Comparison of ENCODE assay signal across 8 mouse cellular contexts in the genomic region with DNA sequence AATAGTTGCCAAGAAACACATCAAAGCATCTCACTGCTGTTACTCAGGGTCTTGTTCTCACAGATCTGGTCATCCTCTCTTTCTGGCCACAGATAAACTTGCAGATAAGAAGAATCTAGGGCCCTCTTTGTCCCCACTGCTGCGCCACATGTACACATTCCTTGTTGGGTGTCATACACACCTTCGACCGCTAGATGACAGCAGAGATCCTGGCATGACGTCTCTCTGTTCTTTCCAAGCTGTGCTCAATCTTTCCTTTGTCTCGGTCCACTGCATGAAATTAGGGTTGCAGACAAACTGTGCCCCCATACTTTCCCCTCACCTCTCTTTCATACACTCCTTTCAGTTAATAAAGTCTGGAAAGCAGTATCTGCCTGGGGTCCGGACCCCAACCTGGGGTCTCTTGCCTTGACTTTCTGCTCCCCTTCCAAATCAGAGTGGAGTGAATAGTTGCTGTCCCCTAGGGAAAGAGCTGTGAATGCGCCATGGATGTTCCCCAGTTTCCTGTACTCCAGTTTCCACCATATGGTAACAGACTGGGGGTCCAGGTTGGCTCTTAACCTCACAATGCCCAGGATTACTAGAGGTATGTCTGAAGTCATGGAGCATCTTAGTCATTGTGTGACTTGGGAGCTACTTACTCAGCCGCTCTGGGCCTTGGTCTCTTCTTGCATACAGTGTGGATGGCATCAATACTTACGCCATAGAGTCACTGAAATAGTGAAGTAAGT.
A peak's percentile ranks its signal among the peaks of the same experiment; 100 is the strongest.
DNase-seq lines count a peak whose midpoint lies in the region; ATAC-seq lines count a peak whose summit lies in the region.

No protein-coding gene starts in this region.

- H3K27ac ChIP-seq in embryonic facial prominence, embryonic 11.5 days (replicated peaks; ENCODE audit: low read depth, low read length): no peak overlapping the region

- DNase-seq in CD8-positive naive resting alpha-beta T cell, adult 2 months (ENCODE audit: low read depth in 2 of 2, low spot score in 2 of 2): peak; percentile 1 to 46
- DNase-seq in adrenal gland, adult (ENCODE audit: inconsistent age in 2 of 2, low spot score in 1 of 2): peak; percentile 18 to 78
- peak; percentile 82 for DNase-seq in embryonic facial prominence, embryonic 11.5 days (ENCODE audit: low spot score)
- peak; percentile 57 to 59 for DNase-seq in heart, postnatal 36 days
- peak; percentile 8 to 46 for DNase-seq in layer of hippocampus, adult 8-10 months (ENCODE audit: low spot score in 2 of 2)
- DNase-seq in lung, postnatal 25 days (ENCODE audit: low spot score): peak; percentile 53
- peak; percentile 83 for DNase-seq in retina, postnatal 1 day
- peak; percentile 30 for DNase-seq in yolk sac, embryonic 10.5 days (ENCODE audit: low spot score)

- no peak; the same call in 1 of the 2 replicates for ATAC-seq in embryonic facial prominence, embryonic 11.5 days (replicated peaks; ENCODE audit: insufficient number of reproducible peaks, low FRiP score, low TSS enrichment, low read depth)

- H3K4me3 ChIP-seq in embryonic facial prominence, embryonic 11.5 days (ENCODE audit: low read depth, low read length): no peak overlapping the region

- intact Hi-C loops in heart, postnatal 36 days (cut with DNase I): loop anchor here (5.0 kb wide), 1 partner anchor 714 kb away; no protein-coding TSS in a partner anchor

- H3K4me1 ChIP-seq in embryonic facial prominence, embryonic 11.5 days (ENCODE audit: control insufficient read depth, insufficient read depth, low read length): no peaks in the 10 kb centered on the region

- H3K36me3 ChIP-seq in embryonic facial prominence, embryonic 11.5 days (replicated peaks; ENCODE audit: control insufficient read depth, insufficient read depth, low read depth, low read length): no peaks in the 10 kb centered on the region

- H3K27me3 ChIP-seq in embryonic facial prominence, embryonic 11.5 days (ENCODE audit: control insufficient read depth, insufficient read depth, low read length): no peaks in the 10 kb centered on the region

- H3K9me3 ChIP-seq in embryonic facial prominence, embryonic 11.5 days (replicated peaks; ENCODE audit: control insufficient read depth, low read length): no peaks in the 10 kb centered on the region

- WGBS in embryonic facial prominence, embryonic 11.5 days: 31% methylated on average over 9 of the region's 9 CpGs

- no peak overlapping the region for H3K9ac ChIP-seq in embryonic facial prominence, embryonic 11.5 days (replicated peaks; ENCODE audit: low read length)

- H3K4me2 ChIP-seq in embryonic facial prominence, embryonic 11.5 days (ENCODE audit: low read depth, low read length): no peak overlapping the region

Comparison
In these comparisons a context has a peak if more than half of its experiments do, and no peak if none do; other contexts are left out.
1. DNase-seq: peak in every context shown above with its lines; median percentile 83 in retina, postnatal 1 day; 82 in embryonic facial prominence, embryonic 11.5 days; 58 in heart, postnatal 36 days; 53 in lung, postnatal 25 days; 48 in adrenal gland, adult; 30 in yolk sac, embryonic 10.5 days; 27 in layer of hippocampus, adult 8-10 months; 24 in CD8-positive naive resting alpha-beta T cell, adult 2 months.